Mouse (Mus musculus) brain, embryonic 14.5 days (tissue): ENCODE results near the gene Rxra. TPM values are rescaled to one million over a fixed set of nuclear protein-coding genes. Genes with fewer than 3 reads are reported as not detected.

ENCODE experiments used
- DNase-seq: peaks from one replicate; pipeline ENCODE4 v3.0.0-alpha.2; 2011; ENCODE audit warnings: low read depth
- CTCF ChIP-seq: fragments of 200-500 bp; IDR thresholded peaks from 2 replicates; pipeline ENCODE4 v1.5.1; 2012; ENCODE audit warnings: inconsistent platforms, mild to moderate bottlenecking, moderate library complexity, borderline replicate concordance; ENCODE audit not compliant: insufficient read depth, insufficient read length; ENCODE audit errors: extremely low read depth
- POLR2A ChIP-seq: fragments of 200-500 bp; IDR thresholded peaks from 2 replicates; pipeline ENCODE4 v1.6.1; 2012; ENCODE audit warnings: mild to moderate bottlenecking, inconsistent platforms, borderline replicate concordance; ENCODE audit not compliant: poor library complexity, insufficient read depth, insufficient read length, severe bottlenecking; ENCODE audit errors: extremely low read depth
- polyA plus RNA-seq: library from polyadenylated mRNA; depleted of rRNA; stranded (reverse); fragments of >200 nt; gene quantifications from 2 replicates; pipeline ENCODE4 v1.2.3, GENCODE M21; 2012; rRNA removed

Gene Rxra
- polyA plus RNA-seq, 1 experiment: 20.4 TPM

DNA sequence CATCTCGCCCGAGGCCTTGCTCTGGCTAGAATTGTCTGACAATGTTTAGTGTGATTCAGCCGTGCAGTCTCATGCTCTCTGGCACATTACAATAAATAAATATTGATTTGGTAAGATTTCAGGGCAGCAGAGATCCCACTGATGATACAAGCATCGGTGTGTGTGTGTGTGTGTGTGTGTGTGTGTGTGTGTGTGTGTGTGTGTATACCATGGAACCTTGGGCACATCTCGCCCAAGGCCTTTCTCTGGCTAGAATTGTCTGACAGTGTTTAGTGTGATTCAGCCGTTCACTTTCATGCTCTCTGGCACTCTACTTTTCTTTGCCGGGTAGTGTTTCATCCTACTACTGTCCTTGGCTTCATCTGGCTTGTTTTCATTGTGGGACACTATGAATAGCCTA, 130.5 kb downstream of the Rxra start:
- DNase-seq: no peak
- TF ChIP-seq CTCF (no peak), POLR2A (no peak)

DNA sequence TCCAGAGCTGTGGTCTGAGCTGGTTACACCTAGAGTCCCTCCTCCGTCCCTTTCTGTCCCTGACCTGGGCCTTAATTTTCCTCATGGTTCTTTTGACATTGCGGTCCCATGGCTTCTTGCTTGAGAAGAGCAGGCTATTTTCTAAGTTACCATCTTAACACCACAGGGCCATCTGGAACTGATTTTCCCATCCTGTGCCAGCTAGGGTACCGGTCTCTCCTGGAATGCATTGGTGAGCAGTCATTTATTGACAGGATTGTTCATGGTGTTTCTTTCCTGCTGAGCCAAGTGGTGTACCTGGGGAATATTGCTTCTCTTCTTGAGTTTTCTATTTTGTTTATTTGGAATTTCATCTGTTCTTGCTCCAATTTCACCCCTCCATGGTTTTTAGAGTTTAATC, 131.4 kb downstream of the Rxra start:
- DNase-seq: no peak
- TF ChIP-seq POLR2A (no peak), CTCF (no peak)

DNA sequence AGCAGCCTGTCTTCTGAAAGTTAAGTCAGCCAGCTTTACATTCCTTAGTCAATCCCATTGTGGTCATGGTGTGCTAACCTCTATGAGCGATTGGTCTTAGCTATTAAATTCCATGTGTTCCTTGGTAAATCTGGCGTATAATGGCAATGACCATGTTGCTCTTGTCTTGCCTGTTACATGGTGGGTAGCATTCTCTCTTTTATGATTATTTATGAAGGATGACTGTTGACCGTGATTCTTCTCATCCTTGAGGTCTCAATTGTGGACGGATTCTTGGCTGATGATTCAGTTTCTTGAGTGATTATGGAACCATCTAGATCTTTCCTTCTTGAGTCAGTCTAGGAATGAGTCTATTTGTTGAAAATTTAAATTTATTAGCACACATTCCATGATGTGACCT, 133.7 kb downstream of the Rxra start:
- no peak for TF ChIP-seq CTCF
- DNase-seq: no peak

Other genes starting within 250 kb of the Rxra start
- gene Vav2, start 249.4 kb upstream of the Rxra start, polyA plus RNA-seq: 52.9 and 55.0 TPM in 2 replicates
- 31.5 and 33.8 TPM in 2 replicates for gene Brd3os, start 234.1 kb upstream of the Rxra start, polyA plus RNA-seq
- gene Brd3, start 168.8 kb upstream of the Rxra start, polyA plus RNA-seq: 61.9 and 85.0 TPM in 2 replicates
- gene Wdr5, start 161.3 kb upstream of the Rxra start, polyA plus RNA-seq: 51.3 and 62.9 TPM in 2 replicates
- gene Col5a1, start 210.0 kb downstream of the Rxra start, polyA plus RNA-seq: 15.1 and 29.8 TPM in 2 replicates